Mouse (Mus musculus) heart, adult 11 months (tissue): Measurements from ENCODE around the gene Papss2.

Experiments used
- DNase-seq: peaks from one replicate; pipeline ENCODE4 v3.0.0; 2022

Papss2 gene

DNA sequence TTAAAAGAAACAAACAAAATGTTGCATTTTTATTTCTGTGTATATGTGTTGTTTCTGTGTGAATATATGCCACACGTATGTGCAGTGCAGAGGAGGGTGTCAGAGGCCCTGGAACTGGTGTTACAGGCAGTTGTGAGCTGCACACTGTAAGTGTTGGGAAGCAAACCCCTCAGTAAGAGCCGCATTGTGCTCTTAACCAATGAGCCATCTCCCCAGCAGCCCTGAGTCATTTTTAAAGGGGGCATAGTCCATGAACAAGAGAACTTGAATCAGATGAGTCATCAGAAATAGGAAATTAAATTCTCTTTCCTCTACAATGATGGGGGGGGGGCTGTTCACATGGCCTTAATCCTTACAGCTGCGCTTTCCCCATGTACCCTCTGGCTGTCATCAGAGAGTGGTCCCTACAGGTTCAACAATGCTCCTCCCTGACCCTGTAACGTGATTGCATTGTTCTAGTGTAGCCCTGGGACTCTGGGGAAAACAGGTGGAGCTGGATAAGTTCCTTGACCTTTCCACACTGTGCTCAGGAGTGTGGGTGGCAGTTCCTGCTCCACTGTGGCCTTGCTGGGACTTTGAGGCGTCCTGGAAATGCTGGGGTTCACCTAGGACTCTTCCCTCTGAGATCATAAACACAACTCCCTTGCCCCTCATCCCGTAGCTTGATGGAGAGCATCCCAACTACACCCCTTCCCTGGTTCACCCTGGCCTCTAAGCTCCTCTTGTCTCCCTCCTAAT is 5.6 kb downstream of the Papss2 start:
- DNase-seq: peak; percentile 91

- peak; percentile 49 for DNase-seq
Observed at GRCm38 (mm10) chr19:32603466-32603865, 7.9 kb downstream of the Papss2 start.

- DNase-seq: peak; percentile 87
Observed at GRCm38 (mm10) chr19:32604127-32604526, 8.5 kb downstream of the Papss2 start.

- DNase-seq: peak; percentile 72
Observed at GRCm38 (mm10) chr19:32604563-32605252, 9.1 kb downstream of the Papss2 start.

GRCm38 (mm10) chr19:32606227-32606827 is 10.7 kb downstream of the Papss2 start:
- peak; percentile 16 for DNase-seq

DNA sequence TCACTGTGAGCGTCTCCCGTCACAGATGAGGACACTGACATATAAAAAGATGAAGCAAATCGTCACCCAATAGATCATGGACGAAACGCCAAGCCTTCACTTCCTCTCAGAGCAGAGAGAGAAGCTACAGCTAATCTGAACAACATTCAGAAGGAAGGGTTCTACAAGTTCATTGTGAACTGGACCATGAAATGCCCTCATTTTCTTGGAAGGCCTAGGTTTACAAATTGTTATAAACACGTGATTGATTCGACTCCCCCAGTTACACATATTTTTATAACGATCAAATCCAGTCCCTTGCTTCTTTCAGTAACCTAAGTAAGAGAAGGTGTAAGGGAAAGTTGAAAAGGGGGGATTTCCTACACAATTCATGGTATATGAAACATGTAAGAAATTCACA is 11.4 kb downstream of the Papss2 start:
- DNase-seq: no peak

DNA sequence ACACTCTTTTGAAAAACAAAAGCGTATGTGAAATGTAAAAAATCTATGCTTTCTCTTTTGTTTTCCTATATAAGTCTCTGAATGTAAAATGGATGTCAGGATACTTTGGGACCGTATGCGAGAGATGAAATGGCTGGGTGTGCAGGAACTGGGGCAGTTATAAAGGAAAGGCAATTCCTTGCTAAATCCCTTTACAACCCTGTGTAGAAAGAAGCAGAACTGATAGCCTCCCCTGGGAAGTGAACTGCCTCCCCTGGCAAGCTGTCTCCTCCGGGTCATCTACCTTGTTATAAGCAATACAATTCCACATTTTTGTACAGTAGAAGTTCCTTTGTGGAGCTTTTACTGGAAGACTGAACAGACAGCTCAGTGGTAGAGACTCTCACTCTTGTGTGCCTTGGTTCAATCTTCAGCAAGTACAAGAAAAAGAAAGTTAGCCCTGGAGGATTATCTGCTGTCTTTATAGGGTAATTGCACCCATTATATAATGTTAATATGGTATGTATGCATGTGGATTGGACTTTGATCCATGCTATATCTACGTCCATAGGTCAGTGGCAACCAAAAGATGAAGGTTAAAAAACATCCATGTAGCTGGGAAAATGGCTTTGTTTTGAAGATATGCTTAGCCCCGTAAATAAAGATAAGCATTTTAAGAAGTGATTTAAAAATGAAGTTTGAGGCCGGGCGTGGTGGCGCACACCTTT is 15.9 kb downstream of the Papss2 start:
- peak; percentile 42 for DNase-seq

DNA sequence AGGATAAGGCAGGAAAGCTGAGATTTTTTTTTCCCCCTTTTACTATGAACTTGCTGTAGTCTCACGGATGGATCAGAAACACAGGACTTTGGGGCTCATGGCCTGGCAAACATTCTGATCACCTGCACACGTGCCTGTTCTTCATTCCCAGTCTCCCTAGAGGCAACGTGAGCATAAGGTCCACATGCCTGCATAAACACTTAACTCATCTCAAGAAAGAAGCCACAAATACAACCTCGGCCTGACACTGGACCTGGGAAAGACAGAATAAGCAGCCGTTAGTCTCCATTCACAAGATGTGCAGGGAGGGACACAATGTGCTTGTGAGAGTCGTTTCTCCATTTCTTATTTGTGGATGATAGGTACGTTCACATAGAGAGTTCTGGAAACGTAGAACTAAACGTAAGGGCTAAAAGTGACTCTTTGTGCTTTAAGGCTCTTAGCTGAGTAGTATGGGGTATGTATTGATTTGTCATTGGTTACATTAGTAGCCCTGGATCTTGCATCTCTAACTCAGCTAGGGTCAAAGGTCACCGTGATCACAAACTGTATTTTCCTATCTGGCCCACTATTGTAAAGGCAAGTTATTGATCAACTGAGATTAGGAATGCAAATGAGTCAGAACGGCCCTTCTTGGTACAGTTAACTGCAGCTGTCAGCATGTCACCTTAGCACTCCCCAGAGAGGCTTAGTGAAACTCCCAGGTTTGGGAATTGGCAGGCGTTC is 18.6 kb downstream of the Papss2 start:
- DNase-seq: peak; percentile 15

DNA sequence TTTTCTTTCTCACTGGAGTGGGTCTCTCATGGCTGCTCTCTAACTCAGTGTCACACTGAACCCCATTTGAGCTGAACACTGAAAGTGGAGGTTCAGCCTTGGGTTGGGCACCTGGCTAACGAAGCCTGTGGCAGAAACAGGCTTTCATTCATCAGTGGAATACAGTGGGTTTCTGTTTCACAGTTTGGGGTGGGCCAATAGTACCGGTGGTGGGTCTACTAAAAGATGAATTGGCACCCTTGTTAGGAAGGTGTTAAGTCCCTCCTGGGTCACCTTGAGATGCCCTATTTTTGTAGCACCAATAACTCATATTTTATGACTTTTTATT is 19.1 kb downstream of the Papss2 start:
- DNase-seq: peak; percentile 84

DNA sequence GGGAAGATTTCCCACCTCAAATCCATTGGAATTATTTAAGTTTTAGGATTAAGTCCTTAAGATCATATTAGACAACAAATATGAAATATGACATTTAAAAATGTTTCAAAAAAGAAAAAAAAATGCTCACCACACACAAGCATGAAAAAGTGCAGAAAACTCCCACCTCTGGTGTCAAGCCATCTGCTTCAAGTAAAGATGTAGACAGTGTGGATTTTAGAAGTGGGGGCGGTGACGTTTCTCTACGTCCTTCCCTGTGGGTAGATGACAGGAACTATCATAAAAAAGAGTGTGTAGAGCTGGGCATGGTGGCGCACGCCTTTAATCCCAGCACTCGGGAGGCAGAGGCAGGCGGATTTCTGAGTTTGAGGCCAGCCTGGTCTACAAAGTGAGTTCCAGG is 21.1 kb downstream of the Papss2 start:
- DNase-seq: no peak

- no peak for DNase-seq
Observed at GRCm38 (mm10) chr19:32619739-32620138, 24.1 kb downstream of the Papss2 start.

GRCm38 (mm10) chr19:32620859-32621445 is 25.4 kb downstream of the Papss2 start:
- DNase-seq: no peak

DNA sequence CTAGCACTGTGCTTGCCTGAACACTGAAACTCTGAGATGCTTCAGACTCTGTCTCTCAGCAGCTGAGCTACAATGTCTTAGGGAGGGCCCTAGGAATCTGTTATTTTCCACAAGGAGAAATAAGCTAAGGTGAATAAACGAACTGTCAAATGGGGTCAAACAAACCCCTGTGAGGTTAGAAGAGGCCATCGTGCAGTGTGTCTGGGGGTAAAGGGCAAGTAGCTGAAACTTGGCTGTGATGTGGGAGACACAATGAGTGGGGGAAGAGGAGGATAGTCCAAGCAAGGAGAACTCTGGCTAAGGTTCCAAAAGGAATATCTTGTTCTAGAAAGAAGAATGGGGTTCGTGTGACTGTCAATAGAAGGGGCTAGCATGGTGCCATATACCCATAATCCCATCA is 26.6 kb downstream of the Papss2 start:
- no peak for DNase-seq

GRCm38 (mm10) chr19:32626768-32627331 is 31.3 kb downstream of the Papss2 start:
- DNase-seq: peak; percentile 93

GRCm38 (mm10) chr19:32627631-32628030 is 32.0 kb downstream of the Papss2 start:
- DNase-seq: peak; percentile 59

DNA sequence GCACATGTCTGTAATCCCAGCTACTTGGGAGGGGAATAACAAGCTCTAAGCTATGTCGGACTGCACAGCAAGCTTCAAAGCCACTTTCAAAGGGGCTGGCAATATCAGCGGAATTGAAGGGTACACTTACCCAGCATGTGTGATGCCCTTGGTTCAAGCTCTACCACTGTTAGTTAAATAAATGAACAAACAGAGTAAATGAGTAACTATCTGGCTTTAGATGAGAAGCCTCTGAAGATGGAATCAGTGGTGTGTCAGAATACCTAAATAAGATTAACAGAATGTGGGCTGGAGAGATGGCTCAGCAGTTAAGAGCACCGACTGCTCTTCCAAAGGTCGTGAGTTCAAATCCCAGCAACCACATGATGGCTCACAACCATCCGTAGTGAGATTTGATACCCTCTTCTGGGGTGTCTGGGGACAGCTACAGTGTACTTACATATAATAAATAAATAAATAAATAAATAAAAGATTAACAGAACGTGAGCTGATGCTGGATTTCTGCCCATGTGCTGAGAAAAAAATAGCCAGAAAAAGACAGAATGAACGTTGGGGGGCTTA is 33.1 kb downstream of the Papss2 start:
- DNase-seq: peak; percentile 68

GRCm38 (mm10) chr19:32634916-32635315 is 39.3 kb downstream of the Papss2 start:
- DNase-seq: peak; percentile 96

DNA sequence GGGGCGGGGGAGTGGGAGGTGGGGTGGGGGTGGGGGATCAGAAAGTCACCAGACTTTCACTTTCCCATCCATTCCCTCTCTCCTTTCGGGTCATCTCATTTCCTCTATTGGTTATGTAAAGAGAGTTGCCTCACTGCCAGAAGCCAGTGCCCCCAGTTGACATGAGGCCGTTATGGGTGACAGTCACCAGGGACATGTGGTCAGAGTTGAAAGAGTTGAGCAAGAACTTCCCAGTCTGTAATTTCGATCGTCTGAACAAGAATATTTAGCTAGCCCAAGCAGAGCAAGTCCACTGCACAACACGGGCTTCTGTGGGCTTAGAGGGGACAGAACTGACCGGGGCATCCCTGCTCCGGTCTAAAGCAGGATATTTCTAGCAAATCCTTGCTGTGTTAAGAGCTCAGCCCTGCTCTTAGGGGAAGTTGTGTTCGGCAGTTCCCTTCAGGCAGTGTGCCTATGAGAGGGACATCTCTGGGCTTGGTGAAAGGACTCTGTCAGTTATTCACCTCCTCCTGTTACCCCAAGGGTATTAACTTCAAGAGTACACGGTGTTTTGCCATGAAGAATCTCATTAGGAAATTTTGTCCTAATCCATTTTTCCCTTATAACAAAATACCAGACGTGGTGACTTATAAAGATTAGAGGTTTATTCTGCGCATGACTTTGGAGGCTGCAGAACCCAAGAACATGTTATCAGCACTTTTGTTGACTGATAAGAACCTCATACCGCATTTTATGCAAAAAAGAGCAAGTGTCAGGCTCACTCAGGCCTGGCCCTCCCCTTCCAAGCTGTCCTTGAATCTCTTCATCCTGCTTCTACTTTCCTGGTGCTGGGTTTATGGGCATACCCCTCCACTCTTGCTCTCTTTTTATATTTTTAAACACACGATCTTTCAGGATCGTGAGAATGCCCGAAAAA is 42.0 kb downstream of the Papss2 start:
- peak; percentile 97 for DNase-seq

GRCm38 (mm10) chr19:32638276-32638903 is 42.8 kb downstream of the Papss2 start:
- DNase-seq: no peak

- no peak for DNase-seq
Observed at GRCm38 (mm10) chr19:32641535-32641934, 45.9 kb downstream of the Papss2 start.
